Mouse (Mus musculus) limb, embryonic 11.5 days (tissue): ENCODE results near the gene Trp53rkb. TPM values are rescaled to one million over a fixed set of nuclear protein-coding genes. Genes with fewer than 3 reads are reported as not detected.

ENCODE experiments used
- ATAC-seq: fragments of 200-750 bp; cut with Nextera tagmentation; 2 replicates; pipeline ENCODE4 v1.8.0; 2017; ENCODE audit warnings: low read depth; ENCODE audit not compliant: insufficient number of reproducible peaks, low FRiP score, low TSS enrichment
- DNase-seq: peaks from one replicate; pipeline ENCODE4 v3.0.0-alpha.2; 2015; ENCODE audit warnings: low spot score
- H3K27ac ChIP-seq: fragments of 300-500 bp; sonication (generic); replicated peaks from 2 replicates; pipeline ENCODE4 v1.5.1; 2014; ENCODE audit warnings: low read depth, mild to moderate bottlenecking, low read length
- H3K27me3 ChIP-seq: fragments of 300-500 bp; sonication (generic); 2 replicates; pipeline ENCODE4 v1.6.1; 2014; ENCODE audit warnings: mild to moderate bottlenecking, low read length, mixed read lengths; ENCODE audit not compliant: control insufficient read depth, insufficient read depth
- H3K36me3 ChIP-seq: fragments of 300-500 bp; sonication (generic); 2 replicates; pipeline ENCODE4 v1.6.1; 2014; ENCODE audit warnings: mild to moderate bottlenecking, low read length, moderate library complexity, mixed read lengths; ENCODE audit not compliant: control insufficient read depth, insufficient read depth
- H3K4me1 ChIP-seq: fragments of 300-500 bp; sonication (generic); 2 replicates; pipeline ENCODE4 v1.6.1; 2014; ENCODE audit warnings: low read length, mixed read lengths; ENCODE audit not compliant: control insufficient read depth, insufficient read depth
- H3K4me2 ChIP-seq: fragments of 300-500 bp; sonication (generic); 2 replicates; pipeline ENCODE4 v1.6.1; 2014; ENCODE audit warnings: low read depth, mild to moderate bottlenecking, moderate library complexity; ENCODE audit not compliant: severe bottlenecking
- H3K4me3 ChIP-seq: fragments of 300-500 bp; sonication (generic); 2 replicates; pipeline ENCODE4 v1.5.1; 2014; ENCODE audit warnings: low read depth, low read length
- H3K9ac ChIP-seq: fragments of 300-500 bp; sonication (generic); 2 replicates; pipeline ENCODE4 v1.6.1; 2014; ENCODE audit warnings: mild to moderate bottlenecking, low read length
- H3K9me3 ChIP-seq: fragments of 300-500 bp; sonication (generic); 2 replicates; pipeline ENCODE4 v1.6.1; 2016; ENCODE audit warnings: low read length; ENCODE audit not compliant: control insufficient read depth
- WGBS: fragments of 180-500 bp; shearing (Covaris S2); extraction: QIAGEN DNeasy Blood & Tissue Kit; methylation state at CpG from one replicate; pipeline ENCODE4 v1.1.7; 2014; 5-methylcytosine and 5-hydroxymethylcytosine counted together
- polyA plus RNA-seq: library from polyadenylated mRNA; unstranded; fragments of >200 nt; fragmentation: Nextera tagmentation; extraction: Ambion mirVana; gene quantifications from 2 replicates; pipeline ENCODE4 v1.2.1, GENCODE M21; 2014

The Trp53rkb gene
- polyA plus RNA-seq, 1 experiment from 2014 or later, result 11.1 TPM

DNA sequence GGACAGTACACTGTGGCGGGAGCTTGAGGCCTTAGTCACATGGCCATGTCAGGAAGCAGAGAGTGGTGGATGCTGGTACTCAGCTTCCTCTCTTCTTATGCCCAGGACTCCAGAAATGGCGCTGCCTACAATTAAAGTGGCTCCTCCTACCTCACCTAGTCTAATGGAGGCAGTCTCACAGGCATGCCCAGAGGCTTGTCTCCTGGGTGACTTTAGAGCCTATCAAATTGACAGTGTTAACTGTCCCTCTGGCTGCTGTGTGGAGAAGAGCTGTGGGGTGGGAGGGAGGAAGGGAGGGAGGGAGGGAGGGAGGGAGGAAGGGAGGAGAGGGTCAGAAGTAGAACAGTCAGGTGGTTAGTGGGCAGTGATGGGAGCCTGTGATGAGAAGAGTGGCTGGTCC lies 28.5 kb downstream of the Trp53rkb start:
- DNase-seq (no peak), ATAC-seq (no peak)
- no peaks in the 10 kb centered on the region for H3K4me1 ChIP-seq
- WGBS, result 56% methylated on average over 2 of the region's 2 CpGs
- no peak overlapping the region for H3K4me2 ChIP-seq
- H3K27me3 ChIP-seq, result no peaks in the 10 kb centered on the region
- no peaks in the 10 kb centered on the region for H3K9me3 ChIP-seq
- H3K9ac ChIP-seq, result no peak overlapping the region
- no peaks in the 10 kb centered on the region; the same call in 1 of the 2 replicates for H3K36me3 ChIP-seq
- H3K4me3 ChIP-seq, result no peak overlapping the region
- H3K27ac ChIP-seq, result 0 out of 2 replicates have a peak overlapping the region, but pooled peaks have one; percentile 39

DNA sequence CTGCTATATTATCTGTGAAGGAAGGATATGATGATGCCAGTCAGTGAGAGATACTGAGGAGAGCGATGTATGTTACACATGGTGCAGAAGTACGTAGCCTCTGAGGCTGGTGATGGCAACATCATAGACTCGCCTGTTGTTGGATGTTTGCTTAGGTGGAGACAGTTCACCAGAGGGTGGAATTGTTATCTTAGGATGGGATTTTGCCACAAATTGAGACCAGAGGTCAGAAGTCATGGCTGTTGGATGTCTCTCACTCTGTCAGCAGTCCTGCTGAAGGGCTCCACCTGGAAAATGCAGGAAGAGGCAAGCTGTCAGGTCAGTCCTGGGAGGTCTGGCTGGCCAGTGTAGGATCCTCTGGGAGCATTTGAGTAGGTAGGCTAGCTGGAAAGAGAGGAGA lies 29.1 kb downstream of the Trp53rkb start:
- no peaks in the 10 kb centered on the region for H3K4me1 ChIP-seq
- H3K9me3 ChIP-seq, result no peaks in the 10 kb centered on the region
- no peak overlapping the region for H3K9ac ChIP-seq
- no peak overlapping the region for H3K4me3 ChIP-seq
- no peaks in the 10 kb centered on the region; the same call in 1 of the 2 replicates for H3K36me3 ChIP-seq
- H3K27me3 ChIP-seq, result no peaks in the 10 kb centered on the region
- DNase-seq (no peak), ATAC-seq (no peak)
- no peak overlapping the region for H3K27ac ChIP-seq
- H3K4me2 ChIP-seq, result no peak overlapping the region
- 93% methylated on average over 3 of the region's 3 CpGs for WGBS

DNA sequence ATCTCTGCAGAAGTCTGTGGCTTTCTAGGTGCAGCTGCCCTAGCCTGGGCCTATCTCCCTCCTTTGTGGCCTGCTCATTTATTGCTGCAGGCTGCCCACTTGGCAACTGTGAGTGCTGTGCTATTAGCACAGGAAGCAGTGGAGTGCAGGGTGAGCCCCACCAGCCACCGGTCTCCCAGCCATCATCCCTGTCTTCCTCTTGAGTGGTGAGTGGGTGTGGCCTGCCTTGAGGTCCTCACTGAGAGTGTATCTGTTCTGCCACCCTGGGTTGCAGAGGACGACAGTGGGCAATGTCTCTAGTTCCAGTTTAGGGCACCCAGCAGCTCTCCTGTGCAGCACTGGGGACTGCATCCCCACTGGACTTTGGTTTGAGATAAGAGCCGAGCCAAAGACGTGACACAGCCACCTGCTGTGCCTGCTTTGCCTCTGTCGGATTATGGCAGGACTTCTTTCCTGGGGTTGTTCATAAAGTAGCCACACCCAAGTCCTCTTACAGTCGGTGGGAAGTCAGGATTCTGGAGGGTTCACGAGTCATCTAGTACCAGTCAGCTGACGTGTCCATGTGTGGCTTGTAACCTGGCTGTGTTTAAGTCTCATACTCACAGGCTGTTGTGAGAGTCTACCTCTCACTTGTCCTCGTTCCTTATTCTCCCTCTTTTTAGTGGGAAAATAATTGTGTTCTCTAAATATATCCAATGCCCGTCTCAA lies 29.9 kb downstream of the Trp53rkb start:
- H3K9me3 ChIP-seq, result no peaks in the 10 kb centered on the region
- no peak overlapping the region for H3K4me2 ChIP-seq
- no peak for DNase-seq
- no peaks in the 10 kb centered on the region for H3K27me3 ChIP-seq
- 74% methylated on average over 10 of the region's 10 CpGs for WGBS
- no peak overlapping the region for H3K27ac ChIP-seq
- H3K9ac ChIP-seq, result no peak overlapping the region
- no peaks in the 10 kb centered on the region; the same call in 1 of the 2 replicates for H3K36me3 ChIP-seq
- H3K4me3 ChIP-seq, result no peak overlapping the region
- no peak for ATAC-seq
- H3K4me1 ChIP-seq, result no peaks in the 10 kb centered on the region

DNA sequence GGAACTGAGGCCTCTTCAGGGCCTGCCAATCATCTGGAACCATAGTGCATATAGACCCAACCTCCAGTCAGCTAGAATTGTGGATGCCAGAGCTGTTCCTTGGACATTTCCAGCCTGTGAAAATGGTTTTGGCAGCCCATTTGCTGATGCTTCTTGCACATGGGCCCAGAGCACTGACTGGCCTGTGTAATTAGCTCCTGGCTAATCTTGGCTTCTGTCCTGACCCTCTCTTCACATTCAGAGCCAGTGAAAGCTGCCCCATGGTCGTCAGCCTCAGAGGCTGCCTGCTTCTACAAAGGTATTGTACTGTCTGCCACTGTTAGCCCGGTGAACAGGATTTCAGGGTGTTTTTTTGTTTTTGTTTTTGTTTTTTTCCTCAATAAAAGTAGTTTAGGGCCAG lies 30.6 kb downstream of the Trp53rkb start:
- H3K4me1 ChIP-seq, result no peaks in the 10 kb centered on the region

DNA sequence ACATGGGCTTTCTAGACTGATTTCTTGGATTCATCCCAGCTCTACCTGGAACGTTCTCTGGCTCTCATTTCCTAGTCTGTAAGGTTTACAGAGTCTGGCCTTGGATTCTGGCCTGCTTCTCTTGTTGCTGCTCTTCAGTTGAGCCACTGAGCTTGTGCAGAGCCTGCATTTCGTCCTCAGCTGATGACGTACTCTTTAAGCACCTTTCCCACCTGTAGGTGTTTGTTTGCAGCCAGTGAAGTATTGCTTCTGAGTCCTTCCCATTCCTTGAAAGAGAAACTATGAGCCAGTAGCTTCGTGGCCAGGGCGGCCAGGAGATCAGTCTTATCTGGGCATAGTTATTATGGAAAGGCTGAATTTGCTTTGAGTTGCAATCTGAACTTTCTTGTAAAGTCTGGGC lies 32.1 kb downstream of the Trp53rkb start:
- DNase-seq, result no peak

More for the DNA sequence above, 30.6 kb downstream of the Trp53rkb start:
- H3K27ac ChIP-seq, result no peak overlapping the region
- ATAC-seq, result no peak
- H3K9me3 ChIP-seq, result no peaks in the 10 kb centered on the region
- no peaks in the 10 kb centered on the region for H3K27me3 ChIP-seq
- DNase-seq, result no peak
- H3K4me2 ChIP-seq, result no peak overlapping the region
- WGBS, result 86% methylated on average over 2 of the region's 2 CpGs
- no peak overlapping the region for H3K4me3 ChIP-seq
- H3K9ac ChIP-seq, result no peak overlapping the region
- no peaks in the 10 kb centered on the region; the same call in 1 of the 2 replicates for H3K36me3 ChIP-seq

GRCm38 (mm10) chr2:166824998-166825397 lies 32.7 kb downstream of the Trp53rkb start:
- ATAC-seq (no peak), DNase-seq (no peak)
- H3K9ac ChIP-seq, result no peak overlapping the region
- H3K36me3 ChIP-seq, result no peaks in the 10 kb centered on the region; the same call in 1 of the 2 replicates
- 90% methylated on average over 5 of the region's 5 CpGs for WGBS
- no peaks in the 10 kb centered on the region for H3K27me3 ChIP-seq
- no peak overlapping the region for H3K4me2 ChIP-seq
- no peak overlapping the region for H3K4me3 ChIP-seq
- H3K4me1 ChIP-seq, result no peaks in the 10 kb centered on the region
- H3K9me3 ChIP-seq, result no peaks in the 10 kb centered on the region
- H3K27ac ChIP-seq, result no peak overlapping the region

More for the DNA sequence above, 32.1 kb downstream of the Trp53rkb start:
- Histone ChIP-seq H3K9ac (no peak overlapping the region), H3K27me3 (no peaks in the 10 kb centered on the region), H3K4me3 (no peak overlapping the region), H3K4me2 (no peak overlapping the region), H3K27ac (no peak overlapping the region), H3K36me3 (no peaks in the 10 kb centered on the region; the same call in 1 of the 2 replicates), H3K4me1 (no peaks in the 10 kb centered on the region), H3K9me3 (no peaks in the 10 kb centered on the region)
- ATAC-seq, result no peak
- 87% methylated on average over 5 of the region's 5 CpGs for WGBS

DNA sequence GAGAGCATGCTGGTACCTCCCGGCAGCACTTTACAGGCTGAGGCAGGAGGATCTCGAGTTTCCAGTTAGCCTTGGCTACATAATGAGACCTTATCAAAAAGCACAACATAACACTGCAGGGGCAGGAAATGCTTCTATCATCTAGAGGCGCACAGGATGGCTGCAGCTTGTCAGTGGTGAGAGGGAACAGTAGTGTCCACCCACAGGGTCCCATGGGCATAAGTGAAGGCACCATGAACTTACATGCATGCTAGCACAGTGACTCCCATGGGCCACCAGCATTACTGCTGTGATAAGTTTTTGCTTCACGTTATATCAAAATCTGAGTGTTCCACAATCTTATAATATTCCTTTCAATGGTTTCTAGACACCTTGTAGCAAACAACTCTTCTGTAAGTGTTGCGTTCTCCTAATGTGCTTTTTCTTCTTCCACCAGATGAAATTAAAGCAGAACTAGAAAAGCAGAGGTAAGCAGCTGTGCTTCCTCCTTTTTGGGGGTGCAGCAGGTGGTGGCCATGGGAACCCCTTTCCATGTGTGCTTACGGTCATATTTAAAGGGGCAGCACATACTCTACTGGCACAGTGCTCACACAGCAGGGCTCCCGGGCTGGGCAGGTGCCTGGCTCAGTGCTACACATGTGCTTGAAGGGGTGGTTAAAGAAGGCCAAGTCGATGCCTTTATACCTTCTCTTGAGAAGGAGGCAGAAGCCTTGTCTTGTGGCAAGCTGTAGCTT lies 34.3 kb downstream of the Trp53rkb start:
- DNase-seq, result no peak
- H3K9me3 ChIP-seq, result no peaks in the 10 kb centered on the region
- H3K4me3 ChIP-seq, result no peak overlapping the region
- H3K4me1 ChIP-seq, result no peaks in the 10 kb centered on the region
- H3K4me2 ChIP-seq, result no peak overlapping the region
- H3K27ac ChIP-seq, result no peak overlapping the region
- H3K9ac ChIP-seq, result no peak overlapping the region
- H3K36me3 ChIP-seq, result no peaks in the 10 kb centered on the region; the same call in 1 of the 2 replicates
- no peaks in the 10 kb centered on the region for H3K27me3 ChIP-seq
- 92% methylated on average over 8 of the region's 8 CpGs for WGBS
- no peak for ATAC-seq

DNA sequence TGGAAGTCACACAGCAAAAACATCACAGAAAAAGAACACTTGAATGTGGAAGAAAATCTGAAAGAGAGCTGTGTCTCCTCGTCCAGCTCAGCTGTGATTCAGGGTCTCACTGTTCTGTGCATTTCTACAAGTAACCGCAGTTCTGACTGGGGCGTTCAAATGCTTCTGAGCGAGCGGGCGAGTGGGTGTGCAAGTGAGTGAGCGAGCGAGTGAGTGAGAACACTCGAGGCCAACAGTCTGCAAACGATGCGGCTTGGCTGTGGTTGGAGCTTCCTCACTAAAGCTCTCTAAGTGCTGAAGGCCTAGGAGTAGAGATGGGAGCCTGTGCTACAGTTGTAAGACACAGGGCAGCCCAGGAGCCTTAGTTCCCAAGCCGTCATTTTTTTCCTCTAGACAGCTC lies 36.0 kb downstream of the Trp53rkb start:
- Histone ChIP-seq H3K9ac (no peak overlapping the region), H3K4me3 (no peak overlapping the region), H3K27ac (no peak overlapping the region), H3K27me3 (no peaks in the 10 kb centered on the region), H3K4me2 (no peak overlapping the region), H3K36me3 (no peaks in the 10 kb centered on the region), H3K9me3 (no peaks in the 10 kb centered on the region), H3K4me1 (no peaks in the 10 kb centered on the region)
- ATAC-seq (no peak), DNase-seq (no peak)
- 91% methylated on average over 12 of the region's 12 CpGs for WGBS
